Mouse (Mus musculus) limb, embryonic 12.5 days (tissue): ENCODE results near the gene Dhcr24. TPM values are rescaled to one million over a fixed set of nuclear protein-coding genes. Genes with fewer than 3 reads are reported as not detected.
A peak's percentile ranks its signal among the peaks of the same experiment; 100 is the strongest.

Source experiments
- ATAC-seq: fragments of 200-750 bp; cut with Nextera tagmentation; 2 replicates; pipeline ENCODE4 v1.8.0; 2017; ENCODE audit warnings: low read depth, moderate TSS enrichment; ENCODE audit not compliant: insufficient number of reproducible peaks, insufficient read depth, low FRiP score, low TSS enrichment
- H3K27ac ChIP-seq: fragments of 300-500 bp; sonication (generic); 2 replicates; pipeline ENCODE4 v1.5.1; 2016; ENCODE audit warnings: mild to moderate bottlenecking, moderate library complexity
- H3K27me3 ChIP-seq: fragments of 300-500 bp; sonication (generic); 2 replicates; pipeline ENCODE4 v1.6.1; 2016; ENCODE audit warnings: mild to moderate bottlenecking, moderate library complexity
- H3K36me3 ChIP-seq: fragments of 300-500 bp; sonication (generic); 2 replicates; pipeline ENCODE4 v1.6.1; 2016; ENCODE audit warnings: mild to moderate bottlenecking, moderate library complexity
- H3K4me1 ChIP-seq: fragments of 300-500 bp; sonication (generic); replicated peaks from 2 replicates; pipeline ENCODE4 v1.6.1; 2016
- H3K4me2 ChIP-seq: fragments of 300-500 bp; sonication (generic); 2 replicates; pipeline ENCODE4 v1.6.1; 2016; ENCODE audit warnings: mild to moderate bottlenecking, moderate library complexity
- H3K4me3 ChIP-seq: fragments of 300-500 bp; sonication (generic); replicated peaks from 2 replicates; pipeline ENCODE4 v1.5.1; 2016; ENCODE audit warnings: mild to moderate bottlenecking
- H3K9ac ChIP-seq: fragments of 300-500 bp; sonication (generic); replicated peaks from 2 replicates; pipeline ENCODE4 v1.6.1; 2016; ENCODE audit warnings: mild to moderate bottlenecking, moderate library complexity
- H3K9me3 ChIP-seq: fragments of 300-500 bp; sonication (generic); 2 replicates; pipeline ENCODE4 v1.6.1; 2016; ENCODE audit warnings: mild to moderate bottlenecking, moderate library complexity
- WGBS: fragments of 180-500 bp; shearing (Covaris S2); methylation state at CpG from one replicate; pipeline ENCODE4 v1.1.7; 2016; 5-methylcytosine and 5-hydroxymethylcytosine counted together
- polyA plus RNA-seq: library from polyadenylated mRNA; unstranded; fragments of >200 nt; fragmentation: Nextera tagmentation; extraction: Ambion mirVana; gene quantifications from 2 replicates; pipeline ENCODE4 v1.2.1, GENCODE M21; 2016

Dhcr24 gene
- polyA plus RNA-seq, 1 experiment from 2014 or later, result 6.6 TPM

- no peaks in the 10 kb centered on the region for H3K9me3 ChIP-seq
- H3K4me3 ChIP-seq, result peak overlapping the region; percentile 93
- H3K27ac ChIP-seq, result 0 out of 2 replicates have a peak overlapping the region, but pooled peaks have one; percentile 64
- H3K36me3 ChIP-seq, result peaks cover 22% of the 10 kb centered on the region
- peak; percentile 63; the same call in 1 of the 2 replicates for ATAC-seq
- H3K9ac ChIP-seq, result 0 out of 2 replicates have a peak overlapping the region, but pooled peaks have one; percentile 45
- peak overlapping the region; percentile 91 for H3K4me2 ChIP-seq
- WGBS, result 1% methylated on average over 20 of the region's 20 CpGs
- peaks cover 32% of the 10 kb centered on the region for H3K4me1 ChIP-seq
- no peaks in the 10 kb centered on the region for H3K27me3 ChIP-seq
Measured at GRCm38 (mm10) chr4:106560213-106560845, 509 bp upstream of the Dhcr24 start.

- Histone ChIP-seq H3K9me3 (no peaks in the 10 kb centered on the region), H3K9ac (peak overlapping the region; percentile 73), H3K27ac (no peak overlapping the region), H3K4me3 (peak overlapping the region; percentile 93), H3K27me3 (no peaks in the 10 kb centered on the region), H3K4me1 (peaks cover 32% of the 10 kb centered on the region), H3K4me2 (peak overlapping the region; percentile 91), H3K36me3 (peaks cover 38% of the 10 kb centered on the region)
- 18% methylated on average over 6 of the region's 6 CpGs for WGBS
- ATAC-seq, result no peak
Measured at GRCm38 (mm10) chr4:106562006-106562405, 1.2 kb downstream of the Dhcr24 start.

GRCm38 (mm10) chr4:106562837-106563790, 2.3 kb downstream of the Dhcr24 start:
- no peaks in the 10 kb centered on the region for H3K9me3 ChIP-seq
- H3K27me3 ChIP-seq, result no peaks in the 10 kb centered on the region
- peak overlapping the region; percentile 93 for H3K4me3 ChIP-seq
- H3K9ac ChIP-seq, result peak overlapping the region; percentile 73; the same call in 1 of the 2 replicates
- H3K27ac ChIP-seq, result no peak overlapping the region
- no peak for ATAC-seq
- H3K4me2 ChIP-seq, result peak overlapping the region; percentile 91
- peaks cover 32% of the 10 kb centered on the region for H3K4me1 ChIP-seq
- 73% methylated on average over 9 of the region's 9 CpGs for WGBS
- H3K36me3 ChIP-seq, result peaks cover 49% of the 10 kb centered on the region

- H3K4me3 ChIP-seq, result no peak overlapping the region
- H3K36me3 ChIP-seq, result peaks cover 60% of the 10 kb centered on the region
- 90% methylated on average over 11 of the region's 11 CpGs for WGBS
- H3K27ac ChIP-seq, result no peak overlapping the region
- no peak overlapping the region for H3K4me2 ChIP-seq
- no peaks in the 10 kb centered on the region for H3K9me3 ChIP-seq
- H3K9ac ChIP-seq, result no peak overlapping the region
- no peak for ATAC-seq
- peaks cover 32% of the 10 kb centered on the region for H3K4me1 ChIP-seq
- no peaks in the 10 kb centered on the region for H3K27me3 ChIP-seq
Measured at GRCm38 (mm10) chr4:106564161-106564560, 3.3 kb downstream of the Dhcr24 start.

GRCm38 (mm10) chr4:106569680-106570079, 8.8 kb downstream of the Dhcr24 start:
- peaks cover 100% of the 10 kb centered on the region for H3K36me3 ChIP-seq

GRCm38 (mm10) chr4:106571081-106571724, 10.4 kb downstream of the Dhcr24 start:
- no peak overlapping the region for H3K4me3 ChIP-seq
- no peak overlapping the region for H3K9ac ChIP-seq
- no peak for ATAC-seq
- 90% methylated on average over 11 of the region's 11 CpGs for WGBS
- H3K27me3 ChIP-seq, result no peaks in the 10 kb centered on the region
- H3K36me3 ChIP-seq, result peaks cover 100% of the 10 kb centered on the region
- H3K4me2 ChIP-seq, result no peak overlapping the region
- no peak overlapping the region for H3K27ac ChIP-seq
- H3K9me3 ChIP-seq, result 0 out of 2 replicates have a peak, but pooled peaks cover 4% of the 10 kb centered on the region
- H3K4me1 ChIP-seq, result no peaks in the 10 kb centered on the region

More at GRCm38 (mm10) chr4:106569680-106570079, 8.8 kb downstream of the Dhcr24 start:
- Histone ChIP-seq H3K27me3 (no peaks in the 10 kb centered on the region), H3K9me3 (0 out of 2 replicates have a peak, but pooled peaks cover 4% of the 10 kb centered on the region), H3K4me1 (no peaks in the 10 kb centered on the region), H3K27ac (no peak overlapping the region), H3K9ac (no peak overlapping the region), H3K4me3 (no peak overlapping the region), H3K4me2 (no peak overlapping the region)
- ATAC-seq, result no peak; the same call in 1 of the 2 replicates
- 90% methylated on average over 4 of the region's 4 CpGs for WGBS

GRCm38 (mm10) chr4:106575022-106575421, 14.2 kb downstream of the Dhcr24 start:
- no peak overlapping the region for H3K27ac ChIP-seq
- no peaks in the 10 kb centered on the region for H3K9me3 ChIP-seq
- H3K36me3 ChIP-seq, result peaks cover 100% of the 10 kb centered on the region
- H3K4me3 ChIP-seq, result no peak overlapping the region
- H3K4me2 ChIP-seq, result no peak overlapping the region
- no peak for ATAC-seq
- 89% methylated on average over 8 of the region's 8 CpGs for WGBS
- no peaks in the 10 kb centered on the region for H3K4me1 ChIP-seq
- no peaks in the 10 kb centered on the region for H3K27me3 ChIP-seq
- no peak overlapping the region for H3K9ac ChIP-seq

- Histone ChIP-seq H3K4me3 (no peak overlapping the region), H3K9ac (no peak overlapping the region), H3K36me3 (peaks cover 100% of the 10 kb centered on the region), H3K4me1 (no peaks in the 10 kb centered on the region), H3K27me3 (no peaks in the 10 kb centered on the region), H3K9me3 (no peaks in the 10 kb centered on the region), H3K4me2 (no peak overlapping the region), H3K27ac (no peak overlapping the region)
- 90% methylated on average over 7 of the region's 7 CpGs for WGBS
- no peak for ATAC-seq
Measured at GRCm38 (mm10) chr4:106577511-106577910, 16.7 kb downstream of the Dhcr24 start.

- no peaks in the 10 kb centered on the region for H3K9me3 ChIP-seq
- no peaks in the 10 kb centered on the region for H3K4me1 ChIP-seq
- no peak overlapping the region for H3K27ac ChIP-seq
- ATAC-seq, result no peak
- WGBS, result 92% methylated on average over 14 of the region's 14 CpGs
- H3K27me3 ChIP-seq, result no peaks in the 10 kb centered on the region
- no peak overlapping the region for H3K4me2 ChIP-seq
- peaks cover 100% of the 10 kb centered on the region for H3K36me3 ChIP-seq
- H3K4me3 ChIP-seq, result no peak overlapping the region
- no peak overlapping the region for H3K9ac ChIP-seq
Measured at GRCm38 (mm10) chr4:106581176-106581864, 20.5 kb downstream of the Dhcr24 start.

- H3K36me3 ChIP-seq, result peaks cover 100% of the 10 kb centered on the region
- no peak overlapping the region for H3K27ac ChIP-seq
- 91% methylated on average over 15 of the region's 15 CpGs for WGBS
- H3K4me2 ChIP-seq, result no peak overlapping the region
- H3K9me3 ChIP-seq, result no peaks in the 10 kb centered on the region
- H3K9ac ChIP-seq, result no peak overlapping the region
- H3K4me1 ChIP-seq, result no peaks in the 10 kb centered on the region
- H3K27me3 ChIP-seq, result no peaks in the 10 kb centered on the region
- no peak for ATAC-seq
- H3K4me3 ChIP-seq, result no peak overlapping the region
Measured at GRCm38 (mm10) chr4:106581865-106582204, 21.0 kb downstream of the Dhcr24 start.
